Mouse (Mus musculus) midbrain, embryonic 16.5 days (tissue): ENCODE results near the gene Rbm10. TPM values are rescaled to one million over a fixed set of nuclear protein-coding genes. Genes with fewer than 3 reads are reported as not detected.

ENCODE experiments used
- ATAC-seq: fragments of 200-750 bp; cut with Nextera tagmentation; 2 replicates; pipeline ENCODE4 v1.8.0; 2017; ENCODE audit warnings: moderate TSS enrichment
- H3K27ac ChIP-seq: fragments of 300-500 bp; sonication (generic); 2 replicates; pipeline ENCODE4 v1.5.1; 2014; ENCODE audit warnings: mild to moderate bottlenecking, low read length, mixed read lengths
- H3K27me3 ChIP-seq: fragments of 300-500 bp; sonication (generic); 2 replicates; pipeline ENCODE4 v1.6.1; 2014; ENCODE audit warnings: low read depth, low read length, mixed read lengths; ENCODE audit not compliant: control insufficient read depth, insufficient read depth
- H3K36me3 ChIP-seq: fragments of 300-500 bp; sonication (generic); 2 replicates; pipeline ENCODE4 v1.6.1; 2014; ENCODE audit warnings: mild to moderate bottlenecking, low read length, moderate library complexity, mixed read lengths; ENCODE audit not compliant: control insufficient read depth, insufficient read depth
- H3K4me1 ChIP-seq: fragments of 300-500 bp; sonication (generic); 2 replicates; pipeline ENCODE4 v1.6.1; 2014; ENCODE audit warnings: mild to moderate bottlenecking, low read length, mixed read lengths; ENCODE audit not compliant: control insufficient read depth, insufficient read depth
- H3K4me2 ChIP-seq: fragments of 300-500 bp; sonication (generic); 2 replicates; pipeline ENCODE4 v1.6.1; 2014; ENCODE audit warnings: mild to moderate bottlenecking, low read length, mixed read lengths
- H3K4me3 ChIP-seq: fragments of 300-500 bp; sonication (generic); 2 replicates; pipeline ENCODE4 v1.5.1; 2014; ENCODE audit warnings: low read depth, mild to moderate bottlenecking, low read length, moderate library complexity, mixed read lengths
- H3K9ac ChIP-seq: fragments of 300-500 bp; sonication (generic); 2 replicates; pipeline ENCODE4 v1.6.1; 2014; ENCODE audit warnings: low read depth, low read length, mixed read lengths
- H3K9me3 ChIP-seq: fragments of 300-500 bp; sonication (generic); replicated peaks from 2 replicates; pipeline ENCODE4 v1.6.1; 2014; ENCODE audit warnings: mild to moderate bottlenecking, low read length, mixed read lengths; ENCODE audit not compliant: control insufficient read depth, poor library complexity, severe bottlenecking
- WGBS: fragments of 180-500 bp; shearing (Covaris S2); extraction: QIAGEN DNeasy Blood & Tissue Kit; methylation state at CpG from one replicate; pipeline ENCODE4 v1.1.7; 2014; 5-methylcytosine and 5-hydroxymethylcytosine counted together
- polyA plus RNA-seq: library from polyadenylated mRNA; unstranded; fragments of >200 nt; fragmentation: Nextera tagmentation; extraction: Ambion mirVana; gene quantifications from 2 replicates; pipeline ENCODE4 v1.2.1, GENCODE M21; 2015

The Rbm10 gene
- polyA plus RNA-seq, 1 experiment from 2014 or later = 48.2 TPM

GRCm38 (mm10) chrX:20644780-20645179 lies 27.5 kb downstream of the Rbm10 start:
- no peaks in the 10 kb centered on the region for H3K4me1 ChIP-seq

GRCm38 (mm10) chrX:20657593-20657992 lies 40.3 kb downstream of the Rbm10 start:
- H3K9me3 ChIP-seq = no peaks in the 10 kb centered on the region
- no peak for ATAC-seq
- WGBS = 29% methylated on average over 5 of the region's 5 CpGs

More at GRCm38 (mm10) chrX:20644780-20645179, 27.5 kb downstream of the Rbm10 start:
- ATAC-seq = no peak
- WGBS = 87% methylated on average over 5 of the region's 5 CpGs
- no peak overlapping the region for H3K4me2 ChIP-seq
- no peak overlapping the region for H3K4me3 ChIP-seq
- no peaks in the 10 kb centered on the region for H3K27me3 ChIP-seq
- H3K9ac ChIP-seq = no peak overlapping the region
- no peaks in the 10 kb centered on the region; the same call in 1 of the 2 replicates for H3K9me3 ChIP-seq
- no peak overlapping the region for H3K27ac ChIP-seq
- peaks cover 21% of the 10 kb centered on the region for H3K36me3 ChIP-seq

DNA sequence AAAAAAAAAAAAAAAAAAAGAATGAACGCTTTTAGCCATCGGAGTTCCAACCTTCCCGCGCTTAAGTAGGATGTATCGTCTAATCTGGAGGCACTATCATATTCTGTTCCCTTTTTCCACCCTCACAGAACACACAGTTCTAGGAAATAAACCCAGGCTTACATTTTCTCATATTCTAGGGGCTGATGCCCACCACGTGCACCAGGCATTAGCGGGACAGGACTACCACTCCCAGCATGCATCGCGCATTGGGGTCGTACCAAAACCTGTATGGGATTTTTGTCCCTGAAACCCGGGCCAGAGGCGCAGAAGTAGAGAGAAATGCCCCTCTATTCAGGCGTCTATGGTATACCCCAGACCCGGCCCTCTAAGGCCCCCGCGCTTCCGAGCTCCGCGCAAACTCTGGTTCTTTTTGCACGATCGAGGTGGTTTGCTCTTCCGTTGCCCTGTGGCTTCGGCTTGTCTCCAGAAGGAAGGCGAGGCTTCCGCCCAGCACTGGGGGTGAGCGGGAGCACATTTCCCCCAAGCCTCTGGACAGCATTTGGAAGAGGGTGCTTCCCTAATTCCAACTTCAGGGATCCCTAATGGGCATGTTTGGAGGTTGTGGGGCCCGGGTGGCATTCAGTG lies 40.8 kb downstream of the Rbm10 start, which contains the start of gene Uba1:
TSS of gene Uba1 (plus strand) at position 301 of the 627 bp plus-strand sequence.
- Histone ChIP-seq H3K9me3 (no peaks in the 10 kb centered on the region), H3K36me3 (no peaks in the 10 kb centered on the region), H3K4me3 (peak within 1 kb of the TSS; percentile 48), H3K27me3 (no peaks in the 10 kb centered on the region), H3K4me2 (peak within 1 kb of the TSS; percentile 83), H3K9ac (peak within 1 kb of the TSS; percentile 45; the same call in 1 of the 2 replicates), H3K27ac (peak within 1 kb of the TSS; percentile 19; the same call in 1 of the 2 replicates), H3K4me1 (peaks cover 4% of the 10 kb centered on the region; the same call in 1 of the 2 replicates)
- ATAC-seq = peak; percentile 81
- WGBS = 12% methylated on average over 27 of the region's 27 CpGs

More at GRCm38 (mm10) chrX:20657593-20657992, 40.3 kb downstream of the Rbm10 start:
- H3K4me3 ChIP-seq = peak overlapping the region; percentile 48; the same call in 1 of the 2 replicates
- peak overlapping the region; percentile 83 for H3K4me2 ChIP-seq
- H3K27ac ChIP-seq = no peak overlapping the region
- no peaks in the 10 kb centered on the region for H3K36me3 ChIP-seq
- H3K9ac ChIP-seq = no peak overlapping the region
- no peaks in the 10 kb centered on the region for H3K27me3 ChIP-seq
- peaks cover 4% of the 10 kb centered on the region; the same call in 1 of the 2 replicates for H3K4me1 ChIP-seq

DNA sequence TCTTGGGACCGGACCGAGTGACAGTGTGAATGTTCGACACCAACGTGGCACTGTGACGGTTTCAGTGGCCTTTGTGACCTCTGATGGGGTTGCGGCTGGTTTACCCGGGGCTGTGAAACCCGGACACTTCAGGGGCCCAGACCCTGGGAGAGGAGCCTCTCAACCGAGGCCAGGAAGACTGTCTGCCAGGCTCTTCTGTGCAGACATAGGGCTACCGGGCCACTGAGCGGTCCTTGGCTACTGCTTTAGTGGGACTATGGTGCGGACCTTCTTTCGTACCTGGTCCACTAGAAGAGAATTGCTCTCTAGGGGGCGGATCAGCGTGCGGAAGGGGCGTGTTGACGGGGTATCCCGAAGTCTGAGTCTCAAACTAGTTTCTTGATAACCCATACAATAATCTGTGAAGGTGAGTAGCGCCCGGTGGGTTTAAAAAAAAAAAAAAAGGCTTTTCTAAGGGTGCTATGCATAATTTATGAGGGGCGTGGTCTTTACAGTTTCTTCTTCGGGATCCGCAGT lies 41.6 kb downstream of the Rbm10 start:
- WGBS = 20% methylated on average over 24 of the region's 24 CpGs
- Histone ChIP-seq H3K36me3 (no peaks in the 10 kb centered on the region), H3K4me3 (peak overlapping the region; percentile 48), H3K27me3 (no peaks in the 10 kb centered on the region), H3K9ac (peak overlapping the region; percentile 45; the same call in 1 of the 2 replicates), H3K9me3 (no peaks in the 10 kb centered on the region), H3K4me1 (peaks cover 4% of the 10 kb centered on the region; the same call in 1 of the 2 replicates), H3K4me2 (peak overlapping the region; percentile 83), H3K27ac (no peak overlapping the region)
- ATAC-seq = no peak

DNA sequence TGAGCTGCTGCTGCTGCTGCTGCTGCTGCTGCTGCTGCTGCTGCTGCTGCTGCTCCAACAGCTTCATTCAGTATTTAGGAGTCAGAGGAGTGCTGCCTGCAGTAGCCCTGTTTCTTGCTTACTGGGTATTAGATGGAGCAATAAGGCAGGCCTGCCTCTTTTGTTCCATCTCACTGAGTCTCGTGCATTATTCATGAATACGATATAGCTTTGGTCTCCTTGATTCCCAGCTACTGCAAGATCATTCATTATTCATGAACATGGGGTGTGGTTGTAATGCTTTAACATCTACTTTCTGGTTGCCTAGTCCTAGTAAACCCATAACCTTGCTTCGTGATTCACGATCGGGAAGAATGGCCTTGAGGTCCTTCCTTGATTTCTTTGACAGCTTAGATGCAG lies 45.0 kb downstream of the Rbm10 start:
- 18% methylated on average over 5 of the region's 5 CpGs for WGBS
- Histone ChIP-seq H3K27ac (peak overlapping the region; percentile 84), H3K4me1 (peaks cover 28% of the 10 kb centered on the region), H3K4me3 (no peak overlapping the region; the same call in 1 of the 2 replicates), H3K36me3 (no peaks in the 10 kb centered on the region), H3K9me3 (no peaks in the 10 kb centered on the region), H3K4me2 (peak overlapping the region; percentile 36; the same call in 1 of the 2 replicates), H3K9ac (peak overlapping the region; percentile 30; the same call in 1 of the 2 replicates), H3K27me3 (no peaks in the 10 kb centered on the region)
- peak; percentile 70 for ATAC-seq

DNA sequence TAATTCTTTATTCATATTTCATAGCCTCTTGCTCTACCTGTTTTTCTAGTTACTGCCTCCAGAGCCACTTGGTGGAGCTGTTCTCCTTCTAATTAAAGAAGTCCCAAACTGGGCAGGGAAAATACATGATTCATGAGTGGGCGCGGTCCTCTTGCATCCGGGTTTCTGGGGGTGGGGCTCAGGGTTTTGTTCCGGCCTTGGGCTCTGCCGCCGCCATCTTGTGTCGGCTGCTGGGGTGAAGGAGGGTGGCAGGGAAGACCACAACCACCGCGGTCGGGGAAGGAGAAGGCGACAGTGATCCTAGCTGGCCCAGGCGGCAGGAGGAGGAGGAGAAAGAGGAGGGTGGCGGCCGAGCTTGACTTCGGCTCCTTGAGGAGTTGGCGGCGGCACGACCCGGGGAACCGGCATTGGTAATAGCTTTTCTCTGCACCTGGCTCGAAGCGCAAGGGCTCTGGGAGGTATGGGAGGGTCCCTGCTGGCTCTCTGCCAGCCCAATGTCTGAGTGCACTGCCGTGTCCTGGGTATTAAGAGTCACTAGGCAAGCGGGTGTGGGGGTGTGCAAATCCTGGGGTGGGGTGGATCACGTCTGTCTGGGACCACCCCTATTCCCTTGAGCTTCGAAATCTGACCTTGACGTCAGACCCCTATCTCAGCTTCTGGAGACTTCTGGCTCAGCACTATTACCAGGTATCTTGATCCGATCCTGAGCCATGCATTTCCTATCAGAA lies 45.6 kb downstream of the Rbm10 start:
- peak overlapping the region; percentile 86 for H3K9ac ChIP-seq
- peak overlapping the region; percentile 90 for H3K27ac ChIP-seq
- H3K27me3 ChIP-seq = no peaks in the 10 kb centered on the region
- peak; percentile 91 for ATAC-seq
- H3K4me3 ChIP-seq = peak overlapping the region; percentile 62
- H3K36me3 ChIP-seq = no peaks in the 10 kb centered on the region
- peaks cover 28% of the 10 kb centered on the region for H3K4me1 ChIP-seq
- no peaks in the 10 kb centered on the region for H3K9me3 ChIP-seq
- peak overlapping the region; percentile 61 for H3K4me2 ChIP-seq
- WGBS = 25% methylated on average over 27 of the region's 28 CpGs

DNA sequence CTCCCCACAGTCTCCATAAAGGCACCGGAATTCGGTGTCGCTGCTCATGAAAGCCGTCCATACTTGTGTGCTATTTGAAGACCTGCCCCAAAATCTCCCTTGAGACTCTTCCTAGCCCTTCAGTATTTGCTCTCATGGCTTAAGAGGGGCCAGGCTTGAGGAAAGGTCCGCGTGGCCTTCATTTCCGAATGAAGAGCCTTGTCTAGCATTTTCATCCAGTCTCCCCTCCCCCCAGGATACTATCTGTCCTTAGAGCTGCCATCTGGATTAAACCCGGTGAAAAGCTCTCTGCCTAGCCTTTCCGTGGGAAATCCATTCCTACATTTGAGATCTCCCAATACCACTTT lies 46.1 kb downstream of the Rbm10 start:
- H3K9me3 ChIP-seq = no peaks in the 10 kb centered on the region
- ATAC-seq = no peak
- peak overlapping the region; percentile 62 for H3K4me3 ChIP-seq
- peak overlapping the region; percentile 61 for H3K4me2 ChIP-seq
- H3K27ac ChIP-seq = peak overlapping the region; percentile 90
- H3K36me3 ChIP-seq = no peaks in the 10 kb centered on the region
- WGBS = 24% methylated on average over 9 of the region's 9 CpGs
- peaks cover 28% of the 10 kb centered on the region for H3K4me1 ChIP-seq
- H3K9ac ChIP-seq = peak overlapping the region; percentile 86
- H3K27me3 ChIP-seq = no peaks in the 10 kb centered on the region

DNA sequence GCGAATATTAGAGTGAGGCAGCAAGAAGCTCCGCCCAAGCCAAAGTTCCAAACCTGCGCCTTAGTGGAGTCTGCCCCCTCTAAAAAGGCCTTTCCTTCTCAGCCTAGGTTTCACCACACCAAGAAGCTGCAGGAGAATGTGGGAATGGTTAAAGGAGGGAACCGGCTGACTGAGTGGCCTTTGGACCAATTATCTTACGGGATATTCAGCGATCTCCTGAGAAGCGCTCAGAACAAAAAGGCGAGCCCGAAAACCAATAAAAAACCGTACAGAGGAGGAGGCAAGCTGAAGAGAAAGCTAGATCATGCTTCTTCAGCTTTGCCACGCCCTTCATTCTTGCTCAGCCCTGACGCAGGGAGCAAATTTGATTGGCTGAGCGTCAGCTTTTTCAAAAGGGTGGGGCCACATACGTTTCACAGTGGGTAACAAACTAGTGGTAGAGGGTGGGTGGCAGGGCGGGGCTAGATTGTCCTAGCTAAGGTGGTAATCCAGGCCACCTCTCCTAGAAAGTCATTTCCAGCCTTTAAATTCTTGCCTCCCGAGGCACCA lies 70.3 kb downstream of the Rbm10 start, which contains the start of gene Cdk16:
TSS of gene Cdk16 (plus strand) at position 436 of the 549 bp plus-strand sequence.
- H3K36me3 ChIP-seq = no peaks in the 10 kb centered on the region
- WGBS = 18% methylated on average over 16 of the region's 16 CpGs
- ATAC-seq = peak; percentile 95
- peak within 1 kb of the TSS; percentile 63 for H3K4me3 ChIP-seq
- peak within 1 kb of the TSS; percentile 93 for H3K27ac ChIP-seq
- H3K9ac ChIP-seq = peak within 1 kb of the TSS; percentile 85
- H3K4me1 ChIP-seq = peaks cover 13% of the 10 kb centered on the region
- peak within 1 kb of the TSS; percentile 69 for H3K4me2 ChIP-seq
- H3K9me3 ChIP-seq = no peaks in the 10 kb centered on the region
- H3K27me3 ChIP-seq = no peaks in the 10 kb centered on the region
